Mouse (Mus musculus): ENCODE data around the gene Lgr6. TPM values are rescaled to one million over a fixed set of nuclear protein-coding genes. Genes with fewer than 3 reads are reported as not detected.

Gene Lgr6
- total RNA-seq, 4 experiments from 2014 or later, result 0.11 to 0.19 (median 0.17) TPM

DNA sequence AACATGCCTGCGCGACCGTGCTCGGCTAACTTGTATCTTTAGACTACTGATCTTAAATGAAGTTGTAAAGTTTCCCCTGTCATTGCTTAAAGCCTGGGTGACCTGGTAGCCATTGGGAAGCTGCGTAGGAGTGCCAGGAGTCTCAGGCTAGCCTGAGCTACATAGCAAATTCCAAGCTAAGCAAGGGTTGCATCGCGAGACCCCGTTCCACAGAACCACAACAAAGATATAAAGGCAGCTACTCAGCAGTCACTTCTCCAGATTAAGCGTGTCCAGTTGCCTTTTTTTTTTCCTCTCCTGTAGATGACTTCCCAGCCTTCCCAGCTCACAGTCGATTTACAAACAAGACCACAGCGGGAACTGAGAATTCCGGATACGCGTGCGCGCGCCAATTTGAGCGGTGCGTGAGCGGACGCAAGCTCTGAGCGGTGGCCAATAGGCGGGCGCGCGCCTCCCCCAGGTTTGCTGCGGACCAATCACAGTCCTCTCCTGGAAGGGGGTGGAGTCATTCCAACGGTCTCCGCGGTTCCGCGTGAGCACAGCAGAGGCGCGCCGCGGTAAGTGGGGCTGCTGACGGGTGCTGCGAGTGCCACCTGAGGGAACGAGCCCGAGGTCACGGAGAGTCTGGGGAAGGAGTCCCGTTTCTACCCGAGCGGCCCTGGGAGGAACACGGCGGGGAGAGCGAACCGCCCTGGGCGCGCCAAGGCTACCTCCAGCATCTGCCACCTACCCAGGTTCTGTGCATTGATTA lies 142.8 kb downstream of the Lgr6 start, which contains the start of gene Ube2t:
Ube2t (plus strand) TSS at position 513 of the 751 bp plus-strand sequence.
- DNase-seq (ENCODE audit: low spot score in 2 of 2), result peak; percentile 85 to 92

DNA sequence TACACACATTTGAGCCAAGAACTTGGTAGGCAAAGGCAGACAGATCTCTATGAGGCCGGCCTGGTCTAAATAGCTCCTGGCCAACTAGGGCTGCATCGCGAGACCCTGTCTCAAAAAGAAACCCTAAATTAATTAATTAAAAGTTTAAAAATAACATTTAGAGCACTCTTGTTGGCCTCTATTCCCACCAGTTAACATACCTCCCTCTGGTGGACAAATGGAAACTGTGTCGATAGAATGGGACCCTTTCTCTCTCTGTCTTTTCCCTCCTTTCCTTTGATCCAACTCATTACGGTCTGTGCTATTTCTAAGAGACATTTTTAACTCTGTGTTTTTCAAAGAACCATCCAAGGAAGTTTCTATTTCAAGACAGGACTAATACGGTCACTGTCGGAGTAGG lies 144.4 kb downstream of the Lgr6 start:
- DNase-seq (ENCODE audit: low spot score in 2 of 2), result no peak

DNA sequence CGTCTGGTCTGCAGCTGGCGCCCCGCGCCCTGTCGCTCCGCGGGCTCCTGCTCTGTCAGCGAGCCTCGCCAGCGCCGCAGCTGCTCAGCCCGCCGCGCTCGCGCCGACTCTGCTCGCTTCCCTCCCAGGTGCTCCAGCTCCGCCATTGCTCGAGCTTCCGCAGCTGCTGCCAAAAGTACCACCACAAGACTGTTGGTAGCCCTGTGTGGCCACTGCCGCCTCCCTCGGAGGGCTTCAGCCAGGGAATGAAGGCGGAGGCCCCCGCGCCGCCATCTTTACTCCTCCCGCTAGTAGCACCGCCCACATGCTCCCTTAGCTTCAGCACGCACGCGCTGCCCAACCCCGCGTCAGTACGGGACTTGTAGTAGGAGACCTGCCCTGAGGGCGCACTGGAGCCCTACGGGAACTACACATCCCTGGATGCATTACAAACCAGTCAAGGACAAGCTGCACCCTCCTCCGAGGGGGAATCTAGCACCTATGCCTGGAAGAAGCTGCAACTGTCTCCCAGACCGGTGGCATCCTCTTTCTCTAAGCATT lies 149.4 kb downstream of the Lgr6 start, which contains the start of gene Ppp1r12b:
Ppp1r12b (minus strand) TSS at position 306 of the 540 bp plus-strand sequence.
- peak; percentile 94 to 96 for DNase-seq (ENCODE audit: low spot score in 2 of 2)

DNA sequence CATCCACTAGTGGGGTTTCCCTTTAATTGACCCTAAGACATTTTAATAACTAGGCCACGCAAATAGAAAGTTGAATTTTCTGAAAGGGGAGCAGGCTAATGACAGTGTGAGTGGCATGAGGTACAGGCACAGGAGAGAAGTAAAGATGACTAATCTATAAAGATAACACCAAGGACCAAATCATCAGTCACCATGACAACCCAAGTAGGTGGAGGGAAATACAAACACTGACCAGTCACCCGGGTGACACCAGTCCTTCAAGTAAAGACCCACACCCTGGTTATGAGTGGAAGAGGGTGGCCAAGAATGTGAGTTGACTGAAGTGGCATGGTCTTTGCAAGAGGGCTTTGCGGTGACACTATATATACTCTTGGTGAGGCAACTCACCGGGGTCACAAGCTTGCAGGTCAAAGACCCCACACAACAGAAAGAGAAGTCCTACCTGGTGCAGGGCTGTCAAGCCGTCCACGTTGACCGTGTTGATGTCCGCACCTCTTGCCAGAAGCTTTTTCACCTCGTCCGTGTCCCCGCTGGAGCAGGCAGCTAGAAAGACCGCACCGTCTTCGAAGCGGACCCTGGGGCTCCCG lies 149.9 kb downstream of the Lgr6 start:
- no peak for DNase-seq (ENCODE audit: low spot score in 2 of 2)

DNA sequence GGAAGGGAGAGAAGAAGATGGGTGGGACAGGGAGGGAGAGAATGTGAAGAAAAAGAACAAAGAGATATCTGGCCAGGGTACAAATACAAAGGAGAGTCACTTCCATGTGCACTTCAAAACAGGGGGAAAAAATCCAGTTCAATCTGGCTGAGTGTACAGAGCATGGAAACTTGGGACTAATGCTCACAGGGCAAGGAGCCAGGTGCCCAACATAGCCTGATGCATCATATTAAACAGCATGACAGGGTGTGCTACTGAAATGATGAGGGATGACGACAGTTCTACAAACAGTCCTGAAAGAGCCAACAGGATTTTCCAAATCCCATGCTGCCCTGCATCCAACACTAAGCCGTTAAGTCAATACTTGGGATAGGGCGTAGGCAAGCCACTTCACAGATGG lies 155.1 kb downstream of the Lgr6 start:
- DNase-seq (ENCODE audit: low spot score in 2 of 2), result peak; percentile 28 to 36

DNA sequence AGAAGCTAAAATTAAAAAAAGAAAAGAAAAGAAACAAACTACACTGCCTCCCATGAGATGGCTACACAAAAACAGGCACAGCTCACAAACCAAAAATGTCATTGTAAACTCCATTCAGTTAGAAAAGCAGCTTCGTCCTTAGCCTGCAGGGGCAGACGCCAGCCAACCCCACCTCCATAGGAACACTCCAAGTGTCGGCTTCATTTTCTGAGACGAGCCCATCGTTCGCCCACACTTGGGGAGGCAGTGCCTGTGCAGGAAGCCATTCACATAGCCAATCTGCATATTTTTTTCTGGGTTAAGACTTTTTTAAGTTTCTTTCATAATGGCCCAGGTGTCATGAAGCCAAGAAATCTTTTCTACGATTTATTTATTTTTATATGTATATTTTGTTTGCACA lies 157.5 kb downstream of the Lgr6 start:
- DNase-seq (ENCODE audit: low spot score in 2 of 2), result no peak

DNA sequence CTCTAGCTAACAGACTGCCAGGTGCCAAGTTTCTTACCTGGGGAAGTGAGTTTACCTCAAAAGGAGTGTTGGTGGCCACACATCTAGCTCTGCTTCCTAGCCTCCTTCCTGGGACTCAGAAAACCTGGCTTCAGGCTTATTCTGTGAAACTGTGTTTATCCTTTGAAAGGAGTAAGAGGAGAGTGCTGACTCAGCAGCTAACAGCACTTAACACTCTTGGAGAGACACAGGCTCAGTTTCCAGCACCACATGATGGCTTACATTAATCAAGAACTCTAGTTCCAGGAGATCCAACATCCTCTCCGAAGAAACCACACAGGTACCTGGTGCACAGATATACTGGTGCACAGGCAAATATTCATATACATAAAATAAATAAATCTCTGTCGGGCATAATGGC lies 162.2 kb downstream of the Lgr6 start:
- DNase-seq (ENCODE audit: low spot score in 2 of 2), result no peak

DNA sequence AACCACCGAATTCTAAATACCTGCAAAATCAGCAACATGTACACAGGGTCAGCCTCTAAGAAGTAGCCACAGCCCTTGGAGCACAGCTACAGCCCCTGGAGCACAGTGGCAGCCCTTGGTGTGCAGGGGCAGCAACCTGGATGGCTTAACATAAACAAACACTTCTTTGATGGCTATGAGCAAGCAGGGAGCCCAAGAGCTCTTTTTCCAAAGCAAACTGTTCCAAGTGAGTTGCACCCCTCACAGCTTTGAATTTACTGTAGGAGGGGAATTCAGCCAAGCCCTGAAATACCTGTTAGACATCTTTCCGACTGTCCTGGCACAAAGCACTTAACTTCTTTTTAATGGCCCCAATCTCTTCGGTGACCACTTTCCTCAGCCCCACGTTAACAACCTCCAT lies 164.2 kb downstream of the Lgr6 start:
- DNase-seq (ENCODE audit: low spot score in 2 of 2), result no peak

DNA sequence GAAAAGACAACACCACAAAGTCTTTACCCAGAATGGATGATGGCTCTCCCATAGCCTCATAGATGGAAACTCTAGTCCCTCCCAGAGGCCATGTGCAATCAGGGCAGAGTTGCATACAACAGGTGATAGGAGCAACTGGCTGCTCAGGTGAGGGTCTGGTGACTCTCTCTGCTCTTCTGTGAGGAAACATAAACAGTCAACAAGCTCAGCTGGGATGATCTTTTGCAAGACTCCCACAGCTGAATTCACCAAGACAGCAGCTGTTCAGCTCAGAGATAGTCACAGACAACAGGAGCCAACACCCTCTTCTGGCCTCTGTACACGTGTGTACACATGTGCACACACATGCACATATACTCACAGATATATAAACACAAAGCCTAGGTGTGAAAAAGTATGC lies 166.8 kb downstream of the Lgr6 start:
- DNase-seq (ENCODE audit: low spot score in 2 of 2), result no peak

DNA sequence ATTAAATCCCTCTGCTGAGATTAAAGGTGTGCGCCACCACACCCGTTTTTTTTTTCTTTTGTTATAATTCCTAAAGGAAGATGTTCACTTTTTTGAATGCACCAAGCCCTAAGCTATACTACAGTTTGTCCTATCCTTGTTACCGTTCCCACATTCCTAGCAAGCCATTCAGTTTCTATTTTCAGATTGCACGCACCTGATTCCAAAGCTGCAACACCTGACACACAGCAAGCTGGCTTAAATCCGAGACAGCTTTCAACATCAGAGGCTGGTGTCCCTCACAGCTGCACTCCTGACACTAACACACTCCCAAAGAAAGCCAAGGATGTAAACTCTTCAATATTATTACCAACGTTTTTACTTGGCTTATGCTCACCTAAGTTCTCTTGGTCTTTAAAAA lies 168.7 kb downstream of the Lgr6 start:
- no peak for DNase-seq (ENCODE audit: low spot score in 2 of 2)

Other genes starting within 250 kb of the Lgr6 start
- gene Ppp1r12b, start 149.3 kb downstream of the Lgr6 start, total RNA-seq (2022), result 100 to 1,000 TPM; 167 to 191 (median 183) TPM
- 1 to 10 TPM; 3.6 to 9.1 (median 6.4) TPM for gene Ube2t, start 142.7 kb downstream of the Lgr6 start, total RNA-seq (2022)
- under 1 TPM; 0.12 to 0.22 (median 0.15) TPM for gene Ptpn7, start 27.4 kb upstream of the Lgr6 start, total RNA-seq (2022)
- 10 to 100 TPM; 16.6 to 19.3 (median 18.0) TPM for gene Arl8a, start 41.5 kb upstream of the Lgr6 start, total RNA-seq (2022)
- gene Gpr37l1, start 62.4 kb upstream of the Lgr6 start, total RNA-seq (2022), result under 1 TPM; 0.15 to 0.36 (median 0.27) TPM
- 1 to 10 TPM in 1 of 4 experiments, under 1 TPM in 3; 0.20 to 1.2 (median 0.58) TPM for gene Elf3, start 153.3 kb upstream of the Lgr6 start, total RNA-seq (2022)
- 10 to 100 TPM; 12.6 to 15.4 (median 13.5) TPM for gene Rnpep, start 178.8 kb upstream of the Lgr6 start, total RNA-seq (2022)
- gene Timm17a, start 208.5 kb upstream of the Lgr6 start, total RNA-seq (2022), result 100 to 1,000 TPM; 246 to 345 (median 298) TPM
- 1 to 10 TPM; 2.9 to 4.8 (median 3.5) TPM for gene Lmod1, start 219.5 kb upstream of the Lgr6 start, total RNA-seq (2022)

Data from gastrocnemius, adult 8-10 months (tissue).